Mouse (Mus musculus) limb, embryonic 14.5 days (tissue): ENCODE results near the gene Phldb2. TPM values are rescaled to one million over a fixed set of nuclear protein-coding genes. Genes with fewer than 3 reads are reported as not detected.

Experiments used
- ATAC-seq: fragments of 200-750 bp; cut with Nextera tagmentation; 2 replicates; pipeline ENCODE4 v1.8.0; 2017; ENCODE audit warnings: low read depth, moderate number of reproducible peaks, moderate TSS enrichment; ENCODE audit not compliant: low FRiP score
- DNase-seq: peaks from one replicate; pipeline ENCODE4 v3.0.0-alpha.2; 2015; ENCODE audit warnings: low spot score
- H3K27ac ChIP-seq: fragments of 300-500 bp; sonication (generic); replicated peaks from 2 replicates; pipeline ENCODE4 v1.5.1; 2014; ENCODE audit warnings: low read depth, mild to moderate bottlenecking, low read length, moderate library complexity, mixed read lengths
- H3K27me3 ChIP-seq: fragments of 300-500 bp; sonication (generic); 2 replicates; pipeline ENCODE4 v1.6.1; 2014; ENCODE audit warnings: low read length, mixed read lengths; ENCODE audit not compliant: control insufficient read depth, insufficient read depth
- H3K36me3 ChIP-seq: fragments of 300-500 bp; sonication (generic); 2 replicates; pipeline ENCODE4 v1.6.1; 2014; ENCODE audit warnings: mild to moderate bottlenecking, low read length, moderate library complexity, mixed read lengths; ENCODE audit not compliant: control insufficient read depth, insufficient read depth
- H3K4me1 ChIP-seq: fragments of 300-500 bp; sonication (generic); 2 replicates; pipeline ENCODE4 v1.6.1; 2014; ENCODE audit warnings: antibody characterized with exemption, low read length, mixed read lengths; ENCODE audit not compliant: control insufficient read depth, insufficient read depth
- H3K4me2 ChIP-seq: fragments of 300-500 bp; sonication (generic); replicated peaks from 2 replicates; pipeline ENCODE4 v1.6.1; 2014; ENCODE audit warnings: low read depth, mild to moderate bottlenecking, low read length, moderate library complexity; ENCODE audit not compliant: severe bottlenecking
- H3K4me3 ChIP-seq: fragments of 300-500 bp; sonication (generic); replicated peaks from 2 replicates; pipeline ENCODE4 v1.5.1; 2014; ENCODE audit warnings: low read length
- H3K9ac ChIP-seq: fragments of 300-500 bp; sonication (generic); 2 replicates; pipeline ENCODE4 v1.6.1; 2014; ENCODE audit warnings: mild to moderate bottlenecking, low read depth, low read length, moderate library complexity; ENCODE audit not compliant: severe bottlenecking
- H3K9me3 ChIP-seq: fragments of 300-500 bp; sonication (generic); 2 replicates; pipeline ENCODE4 v1.6.1; 2016; ENCODE audit warnings: low read length; ENCODE audit not compliant: control insufficient read depth
- POLR2A ChIP-seq: fragments of 200-500 bp; IDR thresholded peaks from 2 replicates; pipeline ENCODE4 v1.8.0; 2012; ENCODE audit warnings: inconsistent platforms, mild to moderate bottlenecking, moderate library complexity, borderline replicate concordance; ENCODE audit not compliant: insufficient read depth, insufficient read length; ENCODE audit errors: extremely low read depth
- WGBS: fragments of 180-500 bp; shearing (Covaris S2); extraction: QIAGEN DNeasy Blood & Tissue Kit; methylation state at CpG from one replicate; pipeline ENCODE4 v1.1.7; 2014; 5-methylcytosine and 5-hydroxymethylcytosine counted together
- polyA plus RNA-seq, 2 experiments: library from polyadenylated mRNA; depleted of rRNA in 1 of 2; stranded (reverse) in 1 of 2; unstranded in 1 of 2; fragments of >200 nt; fragmentation: Nextera tagmentation in 1 of 2; extraction: Ambion mirVana in 1 of 2; gene quantifications; 2 replicates each; pipeline versions ENCODE4 v1.2.1 to v1.2.3; 2012 to 2014

Gene Phldb2
- polyA plus RNA-seq, 2 experiments, result 51.0 to 55.8 TPM

DNA sequence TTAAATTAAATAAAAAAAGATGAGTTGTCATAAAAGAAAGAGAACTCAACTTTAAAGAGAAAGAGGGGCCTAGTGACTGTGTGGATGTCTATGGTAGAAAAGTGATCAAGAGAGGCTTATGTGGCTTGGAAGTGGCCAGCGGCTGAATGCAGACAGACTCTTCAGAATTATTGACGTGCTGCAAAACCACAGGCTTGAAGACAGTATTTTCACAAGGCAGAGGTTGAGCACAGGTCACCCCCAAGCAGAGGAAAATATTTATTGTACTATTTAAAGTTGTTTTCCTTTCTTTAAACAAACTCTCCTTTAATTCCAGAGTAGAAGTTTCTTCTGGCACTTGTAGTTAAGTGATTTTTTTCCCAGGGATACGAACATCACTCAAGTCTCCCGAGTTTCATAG, 63.8 kb downstream of the Phldb2 start:
- H3K9me3 ChIP-seq, result no peaks in the 10 kb centered on the region
- no peak overlapping the region for H3K27ac ChIP-seq
- no peaks in the 10 kb centered on the region for H3K36me3 ChIP-seq
- H3K9ac ChIP-seq, result no peak overlapping the region
- H3K4me2 ChIP-seq, result no peak overlapping the region
- H3K27me3 ChIP-seq, result no peaks in the 10 kb centered on the region
- no peak for DNase-seq
- peaks cover 19% of the 10 kb centered on the region for H3K4me1 ChIP-seq
- WGBS, result 43% methylated on average over 4 of the region's 4 CpGs
- no peak for TF ChIP-seq POLR2A
- H3K4me3 ChIP-seq, result no peak overlapping the region
- no peak for ATAC-seq

DNA sequence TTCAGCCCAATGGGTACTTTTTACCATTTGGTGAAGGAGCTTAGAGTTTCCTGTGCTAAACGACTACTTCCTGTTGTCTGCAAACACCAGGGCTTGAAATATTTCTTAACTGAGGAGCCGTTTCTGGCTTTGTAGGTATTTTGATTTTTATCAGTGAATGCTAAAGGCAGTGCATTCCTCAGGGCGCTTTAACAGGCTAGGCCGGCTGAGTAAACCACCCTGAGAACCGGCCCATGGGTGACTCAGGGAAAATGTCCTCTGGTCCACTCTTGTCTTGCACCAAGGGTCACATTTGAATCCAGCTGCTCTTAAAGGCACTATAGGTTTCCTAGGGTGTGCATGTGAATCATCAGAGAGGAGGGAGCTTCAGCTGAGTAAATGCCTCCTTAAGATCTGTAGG, 66.8 kb downstream of the Phldb2 start:
- Histone ChIP-seq H3K36me3 (no peaks in the 10 kb centered on the region), H3K9ac (no peak overlapping the region), H3K4me3 (no peak overlapping the region), H3K27ac (no peak overlapping the region), H3K4me2 (no peak overlapping the region), H3K4me1 (peaks cover 5% of the 10 kb centered on the region), H3K27me3 (no peaks in the 10 kb centered on the region), H3K9me3 (no peaks in the 10 kb centered on the region)
- 57% methylated on average over 5 of the region's 5 CpGs for WGBS
- DNase-seq, result no peak
- no peak for TF ChIP-seq POLR2A
- ATAC-seq, result no peak

DNA sequence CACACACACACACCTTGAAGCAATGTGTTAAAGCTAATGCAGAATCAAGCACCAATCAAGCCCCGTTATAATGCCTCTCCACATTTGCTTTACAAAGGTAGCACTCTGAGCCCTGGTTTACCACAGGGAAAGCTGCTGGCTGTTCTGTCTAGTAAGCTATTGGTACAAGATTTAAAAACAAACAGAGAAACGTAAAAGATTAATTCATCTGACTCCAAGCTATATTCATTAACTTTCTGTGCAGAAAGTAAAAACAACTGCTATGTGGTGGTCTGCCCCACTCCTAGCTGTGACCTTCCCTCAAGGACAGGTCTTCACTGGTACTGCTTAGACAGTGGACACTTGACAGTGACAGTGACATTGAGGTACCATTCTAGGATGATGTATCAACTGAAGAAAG, 69.2 kb downstream of the Phldb2 start:
- DNase-seq (no peak), ATAC-seq (no peak)
- Histone ChIP-seq H3K9ac (no peak overlapping the region), H3K9me3 (no peaks in the 10 kb centered on the region), H3K4me2 (no peak overlapping the region), H3K36me3 (no peaks in the 10 kb centered on the region), H3K27ac (no peak overlapping the region), H3K4me3 (no peak overlapping the region), H3K27me3 (no peaks in the 10 kb centered on the region), H3K4me1 (peaks cover 17% of the 10 kb centered on the region)
- TF ChIP-seq POLR2A, result no peak
- 83% methylated on average over 2 of the region's 2 CpGs for WGBS

DNA sequence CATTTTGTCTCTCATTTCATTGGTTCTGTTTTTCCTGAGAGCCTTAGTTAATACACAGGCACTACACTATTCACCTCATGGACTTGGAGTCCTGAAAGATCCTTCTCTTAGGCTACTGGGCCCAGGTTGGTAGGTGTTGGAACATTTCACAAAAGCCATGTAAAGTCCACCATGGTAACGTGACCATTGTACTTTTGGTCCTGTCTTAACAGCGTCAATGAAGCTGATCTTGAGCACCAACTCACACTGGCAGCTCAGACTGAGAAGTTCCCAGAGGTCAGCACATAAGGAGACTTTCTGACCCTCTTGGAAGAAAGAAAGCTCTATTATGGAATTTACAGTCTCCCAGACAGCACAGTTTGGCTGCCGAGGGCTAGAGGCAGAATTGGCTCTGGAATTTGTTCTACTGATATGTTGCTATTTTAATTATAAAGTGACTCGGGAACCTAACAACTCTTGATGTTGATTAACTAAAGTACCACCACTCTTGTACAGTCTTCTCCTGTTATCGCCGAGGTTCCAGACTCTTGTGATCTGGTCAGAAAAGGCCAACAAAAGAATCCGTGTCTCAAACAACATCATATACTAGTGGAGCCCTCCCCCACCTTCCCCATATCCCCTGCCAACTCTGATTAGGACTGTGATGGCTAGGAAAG, 72.1 kb downstream of the Phldb2 start:
- DNase-seq (no peak), ATAC-seq (no peak)
- Histone ChIP-seq H3K4me1 (peaks cover 29% of the 10 kb centered on the region), H3K27me3 (no peaks in the 10 kb centered on the region), H3K9me3 (no peaks in the 10 kb centered on the region), H3K36me3 (no peaks in the 10 kb centered on the region), H3K4me3 (no peak overlapping the region), H3K4me2 (no peak overlapping the region), H3K9ac (no peak overlapping the region), H3K27ac (peak overlapping the region; percentile 69)
- WGBS, result 66% methylated on average over 7 of the region's 7 CpGs
- no peak for TF ChIP-seq POLR2A

DNA sequence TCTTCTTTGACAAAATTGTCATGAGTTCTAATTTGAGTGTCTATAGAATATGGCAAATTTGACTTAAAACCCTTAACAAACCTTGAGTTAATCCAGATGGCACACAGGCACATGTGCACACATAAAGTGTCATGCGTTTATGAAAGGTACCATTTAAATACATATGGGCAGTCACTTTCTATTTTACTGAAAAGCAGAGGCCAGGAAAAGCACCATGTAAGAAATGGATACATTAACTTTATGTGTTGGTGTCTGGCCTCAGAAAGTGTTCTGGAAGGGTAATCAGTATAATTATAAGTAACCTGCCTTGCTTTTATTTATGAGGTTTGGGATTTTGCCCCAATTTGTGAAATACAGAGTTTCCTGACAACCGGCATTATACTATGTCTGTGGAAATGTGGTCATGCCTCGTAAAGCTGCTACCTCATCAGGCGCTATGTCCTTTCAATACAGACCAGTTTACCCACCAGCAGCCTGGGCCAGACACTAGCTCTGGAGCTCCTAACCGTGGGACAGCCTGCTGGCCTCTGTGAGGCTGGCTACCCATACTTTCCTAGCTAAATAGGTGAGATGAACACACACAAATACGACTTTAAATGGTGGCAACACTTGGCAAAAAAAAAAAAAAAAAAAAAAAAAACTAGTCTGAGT, 73.2 kb downstream of the Phldb2 start:
- no peak for TF ChIP-seq POLR2A
- WGBS, result 25% methylated on average over 6 of the region's 6 CpGs
- Histone ChIP-seq H3K27ac (peak overlapping the region; percentile 69; the same call in 1 of the 2 replicates), H3K4me2 (no peak overlapping the region), H3K9me3 (no peaks in the 10 kb centered on the region), H3K4me3 (no peak overlapping the region), H3K9ac (no peak overlapping the region), H3K27me3 (no peaks in the 10 kb centered on the region), H3K36me3 (no peaks in the 10 kb centered on the region), H3K4me1 (peaks cover 29% of the 10 kb centered on the region)
- peak; percentile 61 for ATAC-seq
- DNase-seq, result peak; percentile 25
